Mouse (Mus musculus) cerebellum, adult 2 months (tissue): ENCODE results near the gene Gm8332.
"Not testable (repeated sequence)": the region's sequence is repeated elsewhere in the genome, so short reads cannot be mapped to it uniquely, and the experiment has no call there.

ENCODE experiments used
- CTCF ChIP-seq: fragments of 200-500 bp; IDR thresholded peaks from 2 replicates; pipeline ENCODE4 v1.5.1; 2011; ENCODE audit warnings: low read depth, mild to moderate bottlenecking, control low read depth, low read length, moderate library complexity, borderline replicate concordance; ENCODE audit not compliant: insufficient read depth
- POLR2A ChIP-seq: fragments of 200-500 bp; IDR thresholded peaks from 2 replicates; pipeline ENCODE4 v1.6.1; 2011; ENCODE audit warnings: low read length, control low read depth, borderline replicate concordance; ENCODE audit not compliant: insufficient read depth

GRCm38 (mm10) chr12:88250000-88250399 is at the start of gene Gm8332:
- TF ChIP-seq CTCF, POLR2A: not testable (repeated sequence)
